Mouse (Mus musculus) CH12.LX (cell line): ENCODE data around the gene Tmem126a. TPM values are rescaled to one million over a fixed set of nuclear protein-coding genes. Genes with fewer than 3 reads are reported as not detected.

ENCODE experiments used
- DNase-seq: peaks from one replicate; pipeline ENCODE4 v3.0.0-alpha.2; 2013; ENCODE audit errors: extremely low read depth
- H3K27ac ChIP-seq: 2 replicates; pipeline ENCODE4 v1.5.1; 2012; ENCODE audit warnings: low read depth, mild to moderate bottlenecking, control low read depth, moderate library complexity; ENCODE audit not compliant: insufficient read depth
- H3K27me3 ChIP-seq: replicated peaks from 2 replicates; pipeline ENCODE3; 2012; ENCODE audit warnings: inconsistent platforms
- H3K36me3 ChIP-seq, 2 experiments: replicated peaks in 1 of 2; 2 replicates each; pipeline versions ENCODE3 to v1.6.1; 2012; ENCODE audit warnings: inconsistent platforms in 1 of 2, low read length in 1 of 2, mild to moderate bottlenecking in 1 of 2, mixed read lengths in 1 of 2, moderate library complexity in 1 of 2; ENCODE audit not compliant: control insufficient read depth in 1 of 2, insufficient read depth in 1 of 2
- H3K4me1 ChIP-seq, 2 experiments: 2 replicates each; pipeline ENCODE4 v1.6.1; 2012; ENCODE audit warnings: inconsistent platforms in 1 of 2, moderate library complexity in 1 of 2; ENCODE audit not compliant: insufficient read depth in 2 of 2, control insufficient read depth in 1 of 2
- H3K4me2 ChIP-seq: 2 replicates; pipeline ENCODE4 v1.6.1; 2012; ENCODE audit warnings: low read depth, mild to moderate bottlenecking, control low read depth; ENCODE audit not compliant: poor library complexity, insufficient read depth, severe bottlenecking
- H3K4me3 ChIP-seq, 3 experiments: fragments of 150-350 bp in 1 of 3; sonication (generic) in 1 of 3; replicated peaks in 1 of 3; 2 replicates each; pipeline versions ENCODE3 to v1.5.1; 2011 to 2012; ENCODE audit warnings: low read depth in 2 of 3, low read length in 2 of 3, mild to moderate bottlenecking in 2 of 3, moderate library complexity in 2 of 3, control low read depth in 1 of 3, improper control_type of control experiment in 1 of 3, inconsistent platforms in 1 of 3, mixed read lengths in 1 of 3; ENCODE audit not compliant: poor library complexity in 1 of 3
- H3K79me2 ChIP-seq: replicated peaks from 2 replicates; pipeline ENCODE4 v1.6.1; 2012; ENCODE audit warnings: mild to moderate bottlenecking, moderate library complexity; ENCODE audit not compliant: control insufficient read depth, poor library complexity, insufficient read depth, severe bottlenecking; ENCODE audit errors: extremely low read depth
- H3K9ac ChIP-seq: 2 replicates; pipeline ENCODE4 v1.6.1; 2012; ENCODE audit warnings: low read depth, mild to moderate bottlenecking, control low read depth, moderate library complexity; ENCODE audit not compliant: insufficient read depth
- H3K9me3 ChIP-seq: replicated peaks from 2 replicates; pipeline ENCODE3; 2012; ENCODE audit warnings: low read length, inconsistent platforms, mixed read lengths
- CHD1 ChIP-seq: IDR thresholded peaks from 2 replicates; pipeline ENCODE4 v1.6.1; 2012; ENCODE audit warnings: low read depth, low read length, improper control_type of control experiment, inconsistent platforms
- CHD2 ChIP-seq: IDR thresholded peaks from 2 replicates; pipeline ENCODE4 v1.6.1; 2011; ENCODE audit warnings: low read length, improper control_type of control experiment
- E2F4 ChIP-seq: IDR thresholded peaks from 2 replicates; pipeline ENCODE4 v1.6.1; 2011; ENCODE audit warnings: low read depth, low read length, improper control_type of control experiment; ENCODE audit not compliant: insufficient replicate concordance
- EP300 ChIP-seq: IDR thresholded peaks from 2 replicates; pipeline ENCODE4 v1.6.1; 2011; ENCODE audit warnings: low read length, improper control_type of control experiment
- ETS1 ChIP-seq: conservative IDR thresholded peaks from 2 replicates; pipeline ENCODE4 v1.6.1; 2012; ENCODE audit warnings: low read depth, mild to moderate bottlenecking, inconsistent platforms, low read length, improper control_type of control experiment, moderate library complexity
- HCFC1 ChIP-seq: IDR thresholded peaks from 2 replicates; pipeline ENCODE4 v1.6.1; 2012; ENCODE audit warnings: low read depth, mild to moderate bottlenecking, inconsistent platforms, low read length, improper control_type of control experiment
- IRF4 ChIP-seq: IDR thresholded peaks from 2 replicates; pipeline ENCODE4 v1.6.1; 2014; ENCODE audit warnings: low read depth, mild to moderate bottlenecking, inconsistent platforms, low read length, improper control_type of control experiment
- JUN ChIP-seq: IDR thresholded peaks from 2 replicates; pipeline ENCODE4 v1.6.1; 2011; ENCODE audit warnings: low read depth, mild to moderate bottlenecking, low read length, improper control_type of control experiment, moderate library complexity; ENCODE audit not compliant: insufficient read depth
- JUND ChIP-seq: conservative IDR thresholded peaks from 2 replicates; pipeline ENCODE4 v1.6.1; 2011; ENCODE audit warnings: low read depth, low read length, improper control_type of control experiment
- KAT2A ChIP-seq: IDR thresholded peaks from 2 replicates; pipeline ENCODE4 v1.6.1; 2012; ENCODE audit warnings: low read length, improper control_type of control experiment, inconsistent platforms; ENCODE audit not compliant: insufficient replicate concordance
- MAX ChIP-seq: IDR thresholded peaks from 2 replicates; pipeline ENCODE4 v1.6.1; 2011; ENCODE audit warnings: low read length, improper control_type of control experiment
- MEF2A ChIP-seq: IDR thresholded peaks from 2 replicates; pipeline ENCODE4 v1.6.1; 2014; ENCODE audit warnings: low read depth, mild to moderate bottlenecking, inconsistent platforms, low read length, improper control_type of control experiment, borderline replicate concordance
- MXI1 ChIP-seq: IDR thresholded peaks from 2 replicates; pipeline ENCODE4 v1.6.1; 2011; ENCODE audit warnings: mild to moderate bottlenecking, low read depth, low read length, improper control_type of control experiment
- NELFE ChIP-seq: IDR thresholded peaks from 2 replicates; pipeline ENCODE4 v1.6.1; 2011; ENCODE audit warnings: low read depth, low read length, improper control_type of control experiment
- PAX5 ChIP-seq: IDR thresholded peaks from 2 replicates; pipeline ENCODE4 v1.6.1; 2012; ENCODE audit warnings: low read length, inconsistent platforms, mixed read lengths
- POLR2A ChIP-seq: IDR thresholded peaks from 2 replicates; pipeline ENCODE4 v1.6.1; 2011; ENCODE audit warnings: low read depth, mild to moderate bottlenecking, improper control_type of control experiment, low read length
- RAD21 ChIP-seq: IDR thresholded peaks from 2 replicates; pipeline ENCODE4 v1.6.1; 2011; ENCODE audit warnings: low read depth, mild to moderate bottlenecking, low read length, improper control_type of control experiment, moderate library complexity
- SIN3A ChIP-seq: IDR thresholded peaks from 2 replicates; pipeline ENCODE4 v1.6.1; 2012; ENCODE audit warnings: low read length, improper control_type of control experiment, inconsistent platforms
- TBP ChIP-seq: conservative IDR thresholded peaks from 2 replicates; pipeline ENCODE4 v1.6.1; 2011; ENCODE audit warnings: low read depth, low read length, improper control_type of control experiment
- UBTF ChIP-seq: IDR thresholded peaks from 2 replicates; pipeline ENCODE4 v1.6.1; 2012; ENCODE audit warnings: low read depth, mild to moderate bottlenecking, inconsistent platforms, low read length, improper control_type of control experiment, moderate library complexity
- USF2 ChIP-seq: conservative IDR thresholded peaks from 2 replicates; pipeline ENCODE4 v1.6.1; 2011; ENCODE audit warnings: low read depth, low read length, improper control_type of control experiment
- ZC3H11A ChIP-seq: IDR thresholded peaks from 2 replicates; pipeline ENCODE4 v1.6.1; 2012; ENCODE audit warnings: low read depth, mild to moderate bottlenecking, inconsistent platforms, low read length, improper control_type of control experiment
- ZKSCAN1 ChIP-seq: IDR thresholded peaks from 2 replicates; pipeline ENCODE4 v1.6.1; 2012; ENCODE audit warnings: low read depth, inconsistent platforms, low read length, improper control_type of control experiment, borderline replicate concordance
- dilution Hi-C: fragments of 300-500 bp; cut with MboI; formaldehyde crosslinking; loops from 2 replicates; pipeline ENCODE4 v1.14.3; 2020; ENCODE audit warnings: low sequenced_read_pairs; ENCODE audit not compliant: extremely low pct_unique_long_range_greater_than_20kb, extremely low pct_ligation_motif_present
- in situ Hi-C: fragments of 300-500 bp; cut with MboI; formaldehyde crosslinking; loops from 3 replicates; pipeline ENCODE4 v1.14.3; 2019; ENCODE audit warnings: low sequenced_read_pairs, low pct_ligation_motif_present, low pct_unique_long_range_greater_than_20kb, mixed read lengths
- polyA plus RNA-seq: library from polyadenylated mRNA; unstranded; fragments of >175 nt; gene quantifications from 2 replicates; pipeline ENCODE4 v1.2.1, GENCODE M21; 2012; ENCODE audit warnings: low read depth; ENCODE audit not compliant: insufficient read length
- total RNA-seq, 2 experiments: library from RNA; depleted of rRNA; stranded (reverse); fragments of 300-350 nt in 1 of 2; fragments of >200 nt in 1 of 2; gene quantifications; 2 replicates each; pipeline ENCODE4 v1.2.3; 2012 to 2014

Gene Tmem126a
- total and polyA plus RNA-seq, 3 experiments: 62.3 to 121 (median 65.3) TPM

GRCm38 (mm10) chr7:90427006-90427405, 30.0 kb downstream of the Tmem126a start:
- TF ChIP-seq IRF4: no peak
- Histone ChIP-seq H3K9me3 (no peaks in the 10 kb centered on the region), H3K27me3 (no peaks in the 10 kb centered on the region), H3K9ac (no peak overlapping the region), H3K4me2 (no peak overlapping the region), H3K4me1 (no peaks in the 10 kb centered on the region), H3K79me2 (no peaks in the 10 kb centered on the region), H3K36me3 (no peaks in the 10 kb centered on the region), H3K27ac (no peak overlapping the region), H3K4me3 (no peak overlapping the region)
- dilution Hi-C loops: no loop called here
- no peak for DNase-seq
- in situ Hi-C loops: loop anchor here (25.0 kb wide), 1 partner anchor 415 kb away; no protein-coding TSS in a partner anchor

- in situ Hi-C loops (loop anchor here (25.0 kb wide), 1 partner anchor 414 kb away; no protein-coding TSS in a partner anchor), dilution Hi-C loops (no loop called here)
- no peak for DNase-seq
- no peak within 1 kb of the TSS for H3K4me2 ChIP-seq
- TF ChIP-seq USF2 (no peak), ZKSCAN1 (no peak), MXI1 (no peak), ZC3H11A (no peak), HCFC1 (no peak), SIN3A (no peak), ETS1 (no peak), RAD21 (no peak), UBTF (no peak), JUND (no peak), TBP (no peak)
- no peaks in the 10 kb centered on the region for H3K36me3 ChIP-seq
- no peaks in the 10 kb centered on the region for H3K4me1 ChIP-seq
- no peaks in the 10 kb centered on the region for H3K27me3 ChIP-seq
- H3K79me2 ChIP-seq: no peaks in the 10 kb centered on the region
- H3K9ac ChIP-seq: no peak within 1 kb of the TSS
- H3K27ac ChIP-seq: no peak within 1 kb of the TSS
- no peak within 1 kb of the TSS for H3K4me3 ChIP-seq
- H3K9me3 ChIP-seq: no peaks in the 10 kb centered on the region
These were observed 30.7 kb downstream of the Tmem126a start, which contains the start of gene Ccdc89 for GRCm38 (mm10) chr7:90426020-90427001. Ccdc89 (plus strand) TSS chr7:90426577.

GRCm38 (mm10) chr7:90409934-90410333, 47.1 kb downstream of the Tmem126a start:
- peak; percentile 69 for DNase-seq
- Histone ChIP-seq H3K4me3 (no peak overlapping the region), H3K4me1 (no peaks in the 10 kb centered on the region), H3K9ac (no peak overlapping the region), H3K4me2 (no peak overlapping the region), H3K9me3 (no peaks in the 10 kb centered on the region), H3K27ac (no peak overlapping the region), H3K36me3 (no peaks in the 10 kb centered on the region), H3K79me2 (no peaks in the 10 kb centered on the region), H3K27me3 (no peaks in the 10 kb centered on the region)
- in situ Hi-C loops: loop anchor here (10.0 kb wide), 1 partner anchor 125 kb away; no protein-coding TSS in a partner anchor
- dilution Hi-C loops: no loop called here
- TF ChIP-seq JUND (peak; percentile 44; the same call in 1 of the 2 replicates), PAX5 (no peak), MEF2A (no peak), UBTF (no peak), EP300 (0 out of 2 replicates have a peak, but pooled peaks have one; percentile 10), POLR2A (no peak), E2F4 (no peak), KAT2A (no peak), JUN (peak; percentile 21; the same call in 1 of the 2 replicates), ZKSCAN1 (no peak), IRF4 (peak; percentile 51; the same call in 1 of the 2 replicates), MAX (peak; percentile 45; the same call in 1 of the 2 replicates), HCFC1 (no peak), NELFE (peak; percentile 63; the same call in 1 of the 2 replicates), TBP (no peak), CHD1 (no peak), CHD2 (no peak)
